In the genomic region with DNA sequence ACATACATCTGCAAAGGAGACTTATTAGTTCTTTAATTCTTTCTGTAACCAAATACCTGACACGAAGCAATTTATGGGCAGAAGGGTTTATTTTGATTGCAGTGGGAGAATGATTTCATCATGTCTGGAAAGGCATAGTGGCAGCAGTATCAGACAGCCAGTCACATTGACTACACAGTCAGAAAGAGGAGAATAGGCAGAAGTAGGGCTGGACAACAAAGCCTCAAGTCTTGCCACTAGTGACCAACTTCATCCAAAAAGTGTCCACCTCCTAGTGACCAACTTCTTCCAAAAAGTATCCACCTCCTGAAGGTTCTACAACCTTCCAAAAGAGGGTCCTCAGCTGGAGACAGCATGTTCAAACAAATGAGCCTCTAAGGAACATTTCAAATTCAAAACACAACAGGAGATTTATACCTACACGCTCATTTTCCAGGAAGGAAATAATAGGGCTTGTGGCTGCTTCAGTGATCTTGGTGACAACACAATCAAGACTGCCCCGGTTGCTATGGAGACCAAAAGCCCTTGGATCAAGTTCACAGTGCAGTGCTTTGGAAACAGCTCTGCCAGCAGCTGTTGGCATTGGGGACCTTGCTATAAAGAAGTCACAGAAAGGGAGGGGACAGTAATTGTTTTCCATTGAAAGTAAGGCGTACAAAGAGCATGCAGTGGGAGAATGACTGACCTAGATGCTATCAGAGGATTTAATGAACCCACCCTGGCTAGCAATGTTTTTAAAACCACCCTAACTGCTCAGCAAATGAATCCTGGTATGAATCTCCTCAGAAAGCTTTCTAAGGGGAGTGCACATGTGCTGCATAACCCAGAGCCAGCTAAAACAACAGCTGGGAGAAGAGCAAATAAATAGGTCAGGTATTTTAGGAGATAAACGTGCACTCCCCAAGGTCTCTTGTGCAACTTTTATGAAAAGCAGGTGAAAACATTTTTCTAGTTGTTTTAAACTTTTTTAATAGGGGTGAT, we compare ENCODE assay signal across 8 mouse cellular contexts.
DNase-seq lines count a peak whose midpoint lies in the region; ATAC-seq lines count a peak whose summit lies in the region.

No protein-coding gene starts in this region.

- WGBS in hindbrain, embryonic 12.5 days, result 45% methylated on average over 5 of the region's 5 CpGs
- 33% methylated on average over 5 of the region's 5 CpGs for WGBS in neural tube, embryonic 14.5 days

- H3K27ac ChIP-seq in hindbrain, embryonic 12.5 days, result no peak overlapping the region
- H3K27ac ChIP-seq in neural tube, embryonic 14.5 days (ENCODE audit: low read depth, low read length), result no peak overlapping the region

- no peak overlapping the region for H3K9ac ChIP-seq in hindbrain, embryonic 12.5 days
- no peak overlapping the region for H3K9ac ChIP-seq in neural tube, embryonic 14.5 days (replicated peaks; ENCODE audit: low read depth, low read length)

- no peaks in the 10 kb centered on the region for H3K27me3 ChIP-seq in hindbrain, embryonic 12.5 days
- H3K27me3 ChIP-seq in neural tube, embryonic 14.5 days (ENCODE audit: control insufficient read depth, insufficient read depth, low read length), result no peaks in the 10 kb centered on the region

- no peak overlapping the region for H3K4me2 ChIP-seq in hindbrain, embryonic 12.5 days (replicated peaks)
- H3K4me2 ChIP-seq in neural tube, embryonic 14.5 days (ENCODE audit: low read depth, low read length), result no peak overlapping the region

- peaks cover 2% of the 10 kb centered on the region; the same call in 1 of the 2 replicates for H3K4me1 ChIP-seq in hindbrain, embryonic 12.5 days
- no peaks in the 10 kb centered on the region for H3K4me1 ChIP-seq in neural tube, embryonic 14.5 days (ENCODE audit: control insufficient read depth, insufficient read depth, low read length)

- ATAC-seq in hindbrain, embryonic 12.5 days (ENCODE audit: low FRiP score), result peak; percentile 87
- peak; percentile 94 for ATAC-seq in neural tube, embryonic 14.5 days (ENCODE audit: low read depth)
- ATAC-seq in granulocyte monocyte progenitor cell, adult 5-6 weeks (replicated peaks; ENCODE audit: poor library complexity, severe bottlenecking), result no peak

- H3K4me3 ChIP-seq in hindbrain, embryonic 12.5 days, result no peak overlapping the region
- H3K4me3 ChIP-seq in neural tube, embryonic 14.5 days (ENCODE audit: low read depth, low read length), result no peak overlapping the region

- H3K9me3 ChIP-seq in hindbrain, embryonic 12.5 days (replicated peaks), result no peaks in the 10 kb centered on the region
- H3K9me3 ChIP-seq in neural tube, embryonic 14.5 days (ENCODE audit: control insufficient read depth, low read length), result 0 out of 2 replicates have a peak, but pooled peaks cover 3% of the 10 kb centered on the region

- H3K36me3 ChIP-seq in hindbrain, embryonic 12.5 days, result no peaks in the 10 kb centered on the region
- no peaks in the 10 kb centered on the region for H3K36me3 ChIP-seq in neural tube, embryonic 14.5 days (ENCODE audit: control insufficient read depth, insufficient read depth, low read length)

- DNase-seq in heart, postnatal 4 days, result peak; percentile 8
- DNase-seq in heart, adult 9 months (ENCODE audit: low spot score in 2 of 2), result no peak
- peak; percentile 37 for DNase-seq in embryo, embryonic 11.5 days (ENCODE audit: low read depth, low spot score)
- DNase-seq in layer of hippocampus, postnatal 10 days (ENCODE audit: low spot score in 2 of 2), result peak; percentile 9 to 22
- no peak for DNase-seq in T-cell, adult 2 months (ENCODE audit: low spot score)

Comparison
In these comparisons a context has a peak if more than half of its experiments do, and no peak if none do; other contexts are left out.
1. DNase-seq: peak in heart, postnatal 4 days (single experiment), embryo, embryonic 11.5 days (single experiment) and layer of hippocampus, postnatal 10 days (2 of 2); none in heart, adult 9 months (0 of 2) and T-cell, adult 2 months (single experiment).